Mouse (Mus musculus): Measurements from ENCODE around the gene Grb10.

- TF ChIP-seq CTCF (IDR thresholded peaks at IDR 0.05; ENCODE audit: control insufficient read depth, insufficient read depth, insufficient read length) (no peak), FOSL1 (IDR thresholded peaks at IDR 0.05; ENCODE audit: insufficient read depth, low read length, poor library complexity, severe bottlenecking) (no peak), MAX (IDR thresholded peaks at IDR 0.05) (no peak)
Observed at GRCm38 (mm10) chr11:12019651-12020050, 18.8 kb downstream of the Grb10 start.

Measured in C2C12 (cell line).